Mouse (Mus musculus): ENCODE results near the gene Ugt1a1.

- TF ChIP-seq POLR2A (IDR thresholded peaks at IDR 0.05; ENCODE audit: extremely low read depth, insufficient read depth, low read length) (no peak), CTCF (IDR thresholded peaks at IDR 0.05; ENCODE audit: low read depth, low read length) (no peak)
Observed at GRCm38 (mm10) chr1:88255466-88255857, 43.7 kb downstream of the Ugt1a1 start.

All from liver, adult 2 months (tissue).